Mouse (Mus musculus) olfactory bulb, adult 2 months (tissue): ENCODE measurements at regions not wholly inside any gene's neighbourhood (a gene's known extent, or its start where the extent isn't known, plus 50 kb on each side); places are given as distances from the start of the nearest gene placed in this dataset.

ENCODE experiments used
- CTCF ChIP-seq: fragments of 200-500 bp; IDR thresholded peaks from 2 replicates; pipeline ENCODE4 v1.5.1; 2012; ENCODE audit warnings: low read depth, mild to moderate bottlenecking, low read length, moderate library complexity; ENCODE audit not compliant: insufficient read depth
- POLR2A ChIP-seq: fragments of 200-500 bp; IDR thresholded peaks from 2 replicates; pipeline ENCODE4 v1.6.1; 2012; ENCODE audit warnings: mild to moderate bottlenecking, low read depth, low read length, moderate library complexity; ENCODE audit not compliant: insufficient read depth

GRCm38 (mm10) chr1:183898091-183898490, 115.0 kb upstream of the Dusp10 start:
- TF ChIP-seq CTCF (no peak), POLR2A (no peak)
